Mouse (Mus musculus): Measurements from ENCODE around the gene Npr2. TPM values are rescaled to one million over a fixed set of nuclear protein-coding genes. Genes with fewer than 3 reads are reported as not detected.

Gene Npr2
- polyA plus RNA-seq, 1 experiment from 2014 or later: 11.1 TPM

GRCm38 (mm10) chr4:43696561-43696960 lies 64.8 kb downstream of the Npr2 start:
- ATAC-seq (ENCODE audit: low FRiP score, low TSS enrichment): no peak
- H3K27ac ChIP-seq (ENCODE audit: low read depth, low read length): no peak overlapping the region
- no peaks in the 10 kb centered on the region for H3K4me1 ChIP-seq (ENCODE audit: control insufficient read depth, insufficient read depth, low read length)
- H3K4me3 ChIP-seq (ENCODE audit: low read length): no peak overlapping the region
- H3K9ac ChIP-seq (ENCODE audit: low read depth, low read length): no peak overlapping the region
- H3K36me3 ChIP-seq (ENCODE audit: control insufficient read depth, insufficient read depth, low read length): no peaks in the 10 kb centered on the region
- no peaks in the 10 kb centered on the region for H3K9me3 ChIP-seq (ENCODE audit: control insufficient read depth, low read length)
- no peaks in the 10 kb centered on the region for H3K27me3 ChIP-seq (ENCODE audit: control insufficient read depth, insufficient read depth, low read length)
- WGBS: 91% methylated on average over 13 of the region's 13 CpGs
- H3K4me2 ChIP-seq (replicated peaks; ENCODE audit: low read depth, low read length): no peak overlapping the region

GRCm38 (mm10) chr4:43700707-43701106 lies 69.0 kb downstream of the Npr2 start, which contains the start of gene Olfr70:
Olfr70 (minus strand) TSS chr4:43700807.
- Histone ChIP-seq H3K9me3 (ENCODE audit: control insufficient read depth, low read length) (no peaks in the 10 kb centered on the region), H3K36me3 (ENCODE audit: control insufficient read depth, insufficient read depth, low read length) (no peaks in the 10 kb centered on the region), H3K27ac (ENCODE audit: low read depth, low read length) (no peak within 1 kb of the TSS), H3K9ac (ENCODE audit: low read depth, low read length) (no peak within 1 kb of the TSS), H3K4me1 (ENCODE audit: control insufficient read depth, insufficient read depth, low read length) (no peaks in the 10 kb centered on the region), H3K4me3 (ENCODE audit: low read length) (no peak within 1 kb of the TSS), H3K4me2 (replicated peaks; ENCODE audit: low read depth, low read length) (no peak within 1 kb of the TSS), H3K27me3 (ENCODE audit: control insufficient read depth, insufficient read depth, low read length) (no peaks in the 10 kb centered on the region)
- no peak for ATAC-seq (ENCODE audit: low FRiP score, low TSS enrichment)
- 91% methylated on average over 6 of the region's 6 CpGs for WGBS

Small RNA genes lying within 50 kb of the gene (microRNA-seq; reads per million reads assigned to microRNA genes)
- not detected for gene Gm25262

Other genes starting within 250 kb of the Npr2 start
- 8.9 and 11.2 TPM in 2 replicates for gene Rusc2, start 250.0 kb upstream of the Npr2 start, polyA plus RNA-seq (2014; fragmentation: Nextera tagmentation; extraction: Ambion mirVana)
- 0.24 and 0.38 TPM in 2 replicates for gene Fam166b, start 202.8 kb upstream of the Npr2 start, polyA plus RNA-seq (2014; fragmentation: Nextera tagmentation; extraction: Ambion mirVana)
- gene Tesk1, start 190.0 kb upstream of the Npr2 start, polyA plus RNA-seq (2014; fragmentation: Nextera tagmentation; extraction: Ambion mirVana): 11.4 and 14.9 TPM in 2 replicates
- gene Cd72, start 177.3 kb upstream of the Npr2 start, polyA plus RNA-seq (2014; fragmentation: Nextera tagmentation; extraction: Ambion mirVana): 5.1 and 5.2 TPM in 2 replicates
- gene Sit1, start 148.2 kb upstream of the Npr2 start, polyA plus RNA-seq (2014; fragmentation: Nextera tagmentation; extraction: Ambion mirVana): not detected in 2 replicates
- 59.4 and 72.2 TPM in 2 replicates for gene Ccdc107, start 139.0 kb upstream of the Npr2 start, polyA plus RNA-seq (2014; fragmentation: Nextera tagmentation; extraction: Ambion mirVana)
- gene Arhgef39, start 132.2 kb upstream of the Npr2 start, polyA plus RNA-seq (2014; fragmentation: Nextera tagmentation; extraction: Ambion mirVana): 36.4 and 38.2 TPM in 2 replicates
- 0.80 and 1.3 TPM in 2 replicates for gene Car9, start 125.0 kb upstream of the Npr2 start, polyA plus RNA-seq (2014; fragmentation: Nextera tagmentation; extraction: Ambion mirVana)
- 208 and 212 TPM in 2 replicates for gene Tpm2, start 108.2 kb upstream of the Npr2 start, polyA plus RNA-seq (2014; fragmentation: Nextera tagmentation; extraction: Ambion mirVana)
- 50.2 and 55.7 TPM in 2 replicates for gene Creb3, start 69.6 kb upstream of the Npr2 start, polyA plus RNA-seq (2014; fragmentation: Nextera tagmentation; extraction: Ambion mirVana)
- gene Tln1, start 69.2 kb upstream of the Npr2 start, polyA plus RNA-seq (2014; fragmentation: Nextera tagmentation; extraction: Ambion mirVana): 72.6 and 87.2 TPM in 2 replicates
- 27.9 and 34.4 TPM in 2 replicates for gene Rgp1, start 53.2 kb upstream of the Npr2 start, polyA plus RNA-seq (2014; fragmentation: Nextera tagmentation; extraction: Ambion mirVana)
- 13.1 and 17.9 TPM in 2 replicates for gene Gba2, start 53.1 kb upstream of the Npr2 start, polyA plus RNA-seq (2014; fragmentation: Nextera tagmentation; extraction: Ambion mirVana)
- 0.63 and 1.0 TPM in 2 replicates for gene Msmp, start 47.4 kb upstream of the Npr2 start, polyA plus RNA-seq (2014; fragmentation: Nextera tagmentation; extraction: Ambion mirVana)
- gene Spag8, start 21.7 kb downstream of the Npr2 start, polyA plus RNA-seq (2014; fragmentation: Nextera tagmentation; extraction: Ambion mirVana): 0.93 and 1.3 TPM in 2 replicates
- 107 and 136 TPM in 2 replicates for gene Hint2, start 24.5 kb downstream of the Npr2 start, polyA plus RNA-seq (2014; fragmentation: Nextera tagmentation; extraction: Ambion mirVana)
- 2.6 and 3.2 TPM in 2 replicates for gene Tmem8b, start 37.0 kb downstream of the Npr2 start, polyA plus RNA-seq (2014; fragmentation: Nextera tagmentation; extraction: Ambion mirVana)
- gene Fam221b, start 37.2 kb downstream of the Npr2 start, polyA plus RNA-seq (2014; fragmentation: Nextera tagmentation; extraction: Ambion mirVana): 2.6 and 3.7 TPM in 2 replicates
- not detected in 2 replicates for gene Olfr70, start 68.9 kb downstream of the Npr2 start, polyA plus RNA-seq (2014; fragmentation: Nextera tagmentation; extraction: Ambion mirVana)
- not detected in 2 replicates for gene Olfr71, start 78.3 kb downstream of the Npr2 start, polyA plus RNA-seq (2014; fragmentation: Nextera tagmentation; extraction: Ambion mirVana)
- 0.40 and 1.0 TPM in 2 replicates for gene Hrct1, start 95.3 kb downstream of the Npr2 start, polyA plus RNA-seq (2014; fragmentation: Nextera tagmentation; extraction: Ambion mirVana)
- 0.04 and 0.14 TPM in 2 replicates for gene Spaar, start 98.1 kb downstream of the Npr2 start, polyA plus RNA-seq (2014; fragmentation: Nextera tagmentation; extraction: Ambion mirVana)
- gene Olfr159, start 139.1 kb downstream of the Npr2 start, polyA plus RNA-seq (2014; fragmentation: Nextera tagmentation; extraction: Ambion mirVana): not detected in 2 replicates
- not detected in 2 replicates for gene Olfr156, start 192.0 kb downstream of the Npr2 start, polyA plus RNA-seq (2014; fragmentation: Nextera tagmentation; extraction: Ambion mirVana)
- gene Olfr157, start 208.3 kb downstream of the Npr2 start, polyA plus RNA-seq (2014; fragmentation: Nextera tagmentation; extraction: Ambion mirVana): not detected in 2 replicates
- not detected in 2 replicates for gene Olfr155, start 219.6 kb downstream of the Npr2 start, polyA plus RNA-seq (2014; fragmentation: Nextera tagmentation; extraction: Ambion mirVana)
- 16.9 and 26.2 TPM in 2 replicates for gene Reck, start 243.6 kb downstream of the Npr2 start, polyA plus RNA-seq (2014; fragmentation: Nextera tagmentation; extraction: Ambion mirVana)

All from kidney, embryonic 14.5 days (tissue).